Mouse (Mus musculus): ENCODE results near the gene Jmjd8.

- no peak for TF ChIP-seq CTCF (IDR thresholded peaks at IDR 0.05; ENCODE audit: low read depth)
- no peak for TF ChIP-seq EP300 (IDR thresholded peaks at IDR 0.05; ENCODE audit: low read depth)
Measured at GRCm38 (mm10) chr17:25823452-25823851, 5.2 kb upstream of the Jmjd8 start, which contains the start of gene Wdr24.

All from liver, embryonic 14.5 days (tissue).